Mouse (Mus musculus): ENCODE data around the gene Ptpn20. TPM values are rescaled to one million over a fixed set of nuclear protein-coding genes. Genes with fewer than 3 reads are reported as not detected.
A peak's percentile ranks its signal among the peaks of the same experiment; 100 is the strongest.

The Ptpn20 gene
- total RNA-seq (2021), result under 1 TPM; 0.43 to 0.50 TPM

GRCm38 (mm10) chr14:33588951-33589350 is at the start of gene Ptpn20:
Gene Ptpn20, plus strand, starts transcription at chr14:33589207.
- intact Hi-C loops (cut with DNase I), result no loop called here
- DNase-seq (ENCODE audit: low spot score in 2 of 2), result no peak

- DNase-seq (ENCODE audit: low spot score in 2 of 2), result no peak
- intact Hi-C loops (cut with DNase I), result no loop called here
Observed at GRCm38 (mm10) chr14:33539559-33540167, 49.3 kb upstream of the Ptpn20 start.

GRCm38 (mm10) chr14:33545565-33546143 is 43.4 kb upstream of the Ptpn20 start:
- DNase-seq (ENCODE audit: low spot score in 2 of 2), result peak; percentile 50 to 84

DNA sequence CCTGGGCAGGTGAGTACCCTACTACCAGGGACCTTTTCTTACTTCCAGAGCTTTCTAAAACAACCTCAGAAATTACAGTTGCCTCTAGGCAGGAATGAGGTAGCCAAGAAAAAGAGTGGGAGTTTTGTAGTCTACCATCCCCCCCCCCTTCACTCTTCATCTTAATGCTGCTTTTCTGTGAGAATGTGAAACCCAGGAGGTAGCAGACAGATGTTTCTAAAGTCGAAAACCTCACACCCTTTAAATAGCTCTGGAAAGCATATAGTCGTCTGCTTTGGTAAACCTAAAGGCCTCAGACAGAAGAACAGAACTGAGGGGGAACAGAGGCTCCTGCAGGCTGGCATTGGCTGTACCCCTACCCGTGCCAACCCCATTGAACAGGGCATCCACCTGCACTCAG is 40.4 kb upstream of the Ptpn20 start:
- peak in 1 of 2 experiments; percentile 76 for DNase-seq (ENCODE audit: low spot score in 2 of 2)
- intact Hi-C loops (cut with DNase I), result no loop called here

More at GRCm38 (mm10) chr14:33545565-33546143, 43.4 kb upstream of the Ptpn20 start:
- intact Hi-C loops (cut with DNase I), result loop anchor here (1.0 kb wide), 1 partner anchor 14 kb away; no protein-coding TSS in a partner anchor

DNA sequence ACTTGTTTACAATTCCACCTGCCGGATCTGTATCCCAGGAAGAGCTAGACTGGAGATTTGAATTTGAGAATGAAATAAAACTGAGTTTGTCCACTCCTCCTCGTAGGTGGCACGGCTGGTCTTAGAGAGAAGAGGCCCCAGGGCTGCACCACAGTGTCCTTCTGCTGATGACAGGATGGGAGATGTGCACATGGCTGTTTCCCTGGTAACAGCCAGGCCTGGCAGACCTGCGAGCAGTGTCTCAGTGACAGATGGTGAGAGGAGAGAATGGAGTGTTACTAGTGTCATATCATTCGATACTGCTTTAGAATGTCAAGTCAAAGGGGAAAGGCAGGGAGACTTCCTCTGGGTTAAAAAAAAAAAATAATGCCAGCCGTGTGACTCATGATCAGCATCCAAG is 39.2 kb upstream of the Ptpn20 start:
- DNase-seq (ENCODE audit: low spot score in 2 of 2), result peak in 1 of 2 experiments; percentile 56
- intact Hi-C loops (cut with DNase I), result loop anchor here (2.0 kb wide), 1 partner anchor 23 kb away; no protein-coding TSS in a partner anchor

DNA sequence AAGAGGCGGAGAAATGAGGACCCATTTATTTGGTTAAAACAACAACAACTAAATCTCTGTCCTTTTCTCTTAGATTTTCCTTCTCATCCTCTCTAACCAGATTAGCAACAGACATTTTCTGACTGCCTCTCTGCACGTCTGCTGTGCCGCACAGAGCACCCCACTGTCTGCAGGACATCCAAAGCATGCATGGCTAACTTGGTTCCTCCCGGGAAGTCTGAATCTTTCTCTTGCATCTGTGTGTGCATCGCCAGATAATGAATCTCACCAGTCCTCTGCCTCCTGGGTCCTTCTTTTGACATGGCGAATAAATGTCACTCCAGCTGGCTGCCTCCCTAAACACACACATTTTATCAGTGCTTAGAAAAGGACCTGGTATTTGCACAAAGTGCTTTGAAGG is 18.3 kb upstream of the Ptpn20 start:
- DNase-seq (ENCODE audit: low spot score in 2 of 2), result no peak
- intact Hi-C loops (cut with DNase I), result no loop called here

GRCm38 (mm10) chr14:33573643-33574042 is 15.4 kb upstream of the Ptpn20 start:
- peak in 1 of 2 experiments; percentile 73 for DNase-seq (ENCODE audit: low spot score in 2 of 2)

GRCm38 (mm10) chr14:33579771-33580484 is 9.1 kb upstream of the Ptpn20 start:
- intact Hi-C loops (cut with DNase I), result loop anchor here (5.0 kb wide), 2 partner anchors 103 to 133 kb away; partner anchors contain the start of gene Mapk8
- DNase-seq (ENCODE audit: low spot score in 2 of 2), result peak; percentile 40 to 85

More at GRCm38 (mm10) chr14:33573643-33574042, 15.4 kb upstream of the Ptpn20 start:
- intact Hi-C loops (cut with DNase I), result loop anchor here (1.0 to 2.0 kb wide), 2 partner anchors 23 to 42 kb away; no protein-coding TSS in a partner anchor

DNA sequence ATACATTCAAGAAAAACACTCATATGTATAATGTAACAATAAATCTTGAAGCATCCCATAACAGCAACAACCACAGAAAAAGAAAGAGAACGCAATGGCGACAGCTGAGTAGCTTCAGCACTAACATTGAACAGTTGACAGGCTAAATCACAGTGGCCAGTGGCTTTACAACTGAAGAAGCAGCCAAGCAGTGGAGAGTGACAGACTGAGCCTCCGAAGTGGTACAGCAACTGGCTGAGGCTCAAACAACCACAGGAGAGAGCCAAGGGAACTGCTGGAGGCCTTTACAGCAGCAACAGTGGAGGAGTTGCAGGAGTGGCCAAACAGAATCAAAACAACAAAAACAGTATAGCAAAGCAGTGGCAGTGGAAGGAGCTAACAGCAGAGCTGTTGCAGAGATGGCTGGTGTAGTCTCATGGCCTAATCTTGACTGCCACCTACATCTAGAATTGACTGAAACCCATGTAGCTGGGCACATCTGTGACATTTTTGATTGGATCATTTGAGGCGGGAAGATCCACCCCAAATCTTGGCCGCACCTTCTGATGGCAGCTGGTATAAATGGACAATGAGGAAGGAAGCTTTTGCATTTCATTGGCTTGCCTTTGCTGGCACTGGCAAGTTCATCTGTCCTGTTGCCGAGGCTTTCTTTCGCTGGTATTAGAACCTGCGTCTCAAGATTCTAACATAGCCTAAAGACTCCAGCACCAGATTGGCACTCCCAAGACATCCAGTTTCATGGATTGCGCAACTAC is 9.5 kb downstream of the Ptpn20 start:
- no peak for DNase-seq (ENCODE audit: low spot score in 2 of 2)
- intact Hi-C loops (cut with DNase I), result no loop called here

GRCm38 (mm10) chr14:33607431-33607830 is 18.4 kb downstream of the Ptpn20 start:
- DNase-seq (ENCODE audit: low spot score in 2 of 2), result peak; percentile 15 to 52
- intact Hi-C loops (cut with DNase I), result no loop called here

GRCm38 (mm10) chr14:33625036-33625435 is 36.0 kb downstream of the Ptpn20 start:
- no peak for DNase-seq (ENCODE audit: low spot score in 2 of 2)
- intact Hi-C loops (cut with DNase I), result no loop called here

DNA sequence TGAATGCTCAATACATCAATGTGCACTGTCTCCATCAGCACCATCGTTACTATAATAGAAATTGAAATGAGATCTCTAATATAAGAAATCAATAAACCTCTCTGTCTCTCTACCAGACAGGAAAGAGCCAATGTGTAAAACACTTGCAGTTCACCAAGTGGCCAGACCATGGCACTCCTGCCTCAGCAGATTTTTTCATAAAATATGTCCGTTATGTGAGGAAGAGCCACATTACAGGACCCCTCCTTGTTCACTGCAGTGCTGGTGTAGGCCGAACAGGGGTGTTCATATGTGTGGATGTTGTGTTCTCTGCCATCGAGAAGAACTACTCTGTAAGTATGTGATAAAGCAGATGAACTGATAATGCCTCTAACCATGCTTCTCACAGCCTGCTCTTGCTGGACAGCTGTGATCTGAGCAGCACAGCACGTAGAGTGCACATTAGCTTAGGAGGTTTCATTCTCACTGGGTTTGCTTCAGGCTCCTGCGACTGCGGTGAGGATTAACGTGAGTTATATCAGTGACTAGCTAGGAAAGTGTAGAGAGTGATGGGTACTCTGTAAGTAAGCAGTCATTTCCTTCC is 43.9 kb downstream of the Ptpn20 start:
- peak; percentile 32 to 56 for DNase-seq (ENCODE audit: low spot score in 2 of 2)
- intact Hi-C loops (cut with DNase I), result no loop called here

DNA sequence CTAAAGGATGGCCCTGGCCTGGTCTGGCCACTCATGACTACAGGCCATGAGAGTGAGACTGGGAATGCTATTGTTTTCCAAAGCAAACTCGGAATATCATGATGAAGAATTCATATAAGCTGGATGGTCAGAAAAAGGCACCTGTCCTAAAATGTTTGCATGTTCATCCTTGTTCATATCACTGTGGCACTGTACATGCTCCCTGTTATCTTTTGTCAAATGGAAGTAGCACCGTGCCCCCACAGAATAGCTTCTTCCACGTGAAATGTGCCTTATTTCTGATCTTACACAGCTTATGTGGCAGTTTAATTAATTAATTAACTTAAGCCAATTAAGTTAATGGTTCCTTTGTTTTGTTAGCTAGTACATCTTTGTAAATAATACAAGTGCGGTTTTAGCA is 45.3 kb downstream of the Ptpn20 start:
- intact Hi-C loops (cut with DNase I), result no loop called here
- no peak for DNase-seq (ENCODE audit: low spot score in 2 of 2)

DNA sequence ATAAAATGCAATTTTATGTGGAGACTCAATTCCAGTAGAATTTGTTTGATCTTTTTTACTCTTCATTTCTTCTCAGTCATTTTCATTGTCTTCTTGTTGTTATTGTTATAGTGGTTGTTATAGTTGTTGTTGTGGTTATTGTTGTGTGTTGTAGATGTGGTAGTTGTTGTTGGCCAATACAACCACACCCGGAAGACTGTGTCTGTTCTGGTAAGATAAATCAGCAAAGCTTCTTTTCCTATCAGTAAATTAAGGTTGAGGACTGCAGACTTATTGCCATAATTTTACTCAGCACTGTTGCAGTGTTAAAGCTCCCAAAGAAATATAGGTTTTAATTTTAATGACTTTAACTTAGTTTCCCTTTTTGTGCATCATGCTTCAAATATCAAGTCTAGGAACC is 45.8 kb downstream of the Ptpn20 start:
- DNase-seq (ENCODE audit: low spot score in 2 of 2), result no peak
- intact Hi-C loops (cut with DNase I), result no loop called here

- DNase-seq (ENCODE audit: low spot score in 2 of 2), result peak; percentile 16 to 45
- intact Hi-C loops (cut with DNase I), result no loop called here
Observed at GRCm38 (mm10) chr14:33639357-33639756, 50.4 kb downstream of the Ptpn20 start.

GRCm38 (mm10) chr14:33650721-33651120 is 61.7 kb downstream of the Ptpn20 start:
- DNase-seq (ENCODE audit: low spot score in 2 of 2), result peak in 1 of 2 experiments; percentile 74
- intact Hi-C loops (cut with DNase I), result no loop called here

- no peak for DNase-seq (ENCODE audit: low spot score in 2 of 2)
- intact Hi-C loops (cut with DNase I), result no loop called here
Observed at GRCm38 (mm10) chr14:33657471-33657901, 68.5 kb downstream of the Ptpn20 start.

- intact Hi-C loops (cut with DNase I), result no loop called here
- no peak for DNase-seq (ENCODE audit: low spot score in 2 of 2)
Observed at GRCm38 (mm10) chr14:33658331-33658730, 69.3 kb downstream of the Ptpn20 start.

- no peak for DNase-seq (ENCODE audit: low spot score in 2 of 2)
- intact Hi-C loops (cut with DNase I), result no loop called here
Observed at GRCm38 (mm10) chr14:33662080-33662479, 73.1 kb downstream of the Ptpn20 start.
